Mouse (Mus musculus): Measurements from ENCODE around the gene Foxo6. TPM values are rescaled to one million over a fixed set of nuclear protein-coding genes. Genes with fewer than 3 reads are reported as not detected.
A peak's percentile ranks its signal among the peaks of the same experiment; 100 is the strongest.

The Foxo6 gene
- total RNA-seq, 2 experiments from 2014 or later: 32.8 to 32.9 TPM

- TF ChIP-seq CTCF (conservative IDR thresholded peaks at IDR 0.05): peak; percentile 99
- Histone ChIP-seq H3K27ac (no peak overlapping the region), H3K4me3 (no peak overlapping the region)
- peak; percentile 76 to 81 for DNase-seq (ENCODE audit: low spot score in 2 of 2)
Observed at GRCm38 (mm10) chr4:120230256-120230649, 56.9 kb downstream of the Foxo6 start.

DNA sequence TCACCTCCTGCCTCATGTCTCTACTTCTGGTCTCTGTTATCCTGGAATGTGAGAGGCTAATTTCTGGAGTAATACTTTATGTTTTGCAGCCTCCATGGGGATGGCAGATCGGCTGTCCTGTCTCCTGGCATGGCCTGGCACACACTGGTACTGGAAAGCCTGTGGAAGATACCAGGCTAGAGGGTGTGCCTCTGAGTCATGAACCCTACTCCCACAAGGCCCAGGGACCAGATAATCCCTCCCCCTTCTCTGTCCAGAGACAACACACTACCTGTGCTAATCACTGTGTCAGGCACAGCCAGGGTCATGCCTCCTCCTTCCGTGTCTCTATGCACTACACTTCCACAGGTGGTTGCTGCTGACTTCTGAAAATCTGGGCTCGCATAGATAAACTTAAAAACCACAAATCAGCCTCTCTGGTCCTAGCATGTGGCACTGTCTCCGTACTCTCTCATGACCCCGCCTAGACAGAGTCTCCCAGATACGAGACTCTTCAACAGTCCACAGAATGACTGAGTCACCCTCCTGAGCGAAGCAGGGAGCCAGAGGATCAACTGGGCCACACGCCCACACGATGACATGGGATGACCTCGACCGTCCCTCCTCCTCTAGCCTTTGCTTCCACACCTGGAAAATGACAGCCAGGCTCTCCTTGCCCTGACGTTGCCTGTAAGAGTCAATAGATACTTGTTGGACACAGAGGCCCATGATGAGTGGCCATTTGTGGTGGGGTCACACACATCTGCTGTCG, 57.5 kb downstream of the Foxo6 start:
- DNase-seq (ENCODE audit: low spot score in 2 of 2): no peak
- H3K27ac ChIP-seq: no peak overlapping the region
- no peak overlapping the region for H3K4me3 ChIP-seq
- TF ChIP-seq CTCF (conservative IDR thresholded peaks at IDR 0.05): no peak

DNA sequence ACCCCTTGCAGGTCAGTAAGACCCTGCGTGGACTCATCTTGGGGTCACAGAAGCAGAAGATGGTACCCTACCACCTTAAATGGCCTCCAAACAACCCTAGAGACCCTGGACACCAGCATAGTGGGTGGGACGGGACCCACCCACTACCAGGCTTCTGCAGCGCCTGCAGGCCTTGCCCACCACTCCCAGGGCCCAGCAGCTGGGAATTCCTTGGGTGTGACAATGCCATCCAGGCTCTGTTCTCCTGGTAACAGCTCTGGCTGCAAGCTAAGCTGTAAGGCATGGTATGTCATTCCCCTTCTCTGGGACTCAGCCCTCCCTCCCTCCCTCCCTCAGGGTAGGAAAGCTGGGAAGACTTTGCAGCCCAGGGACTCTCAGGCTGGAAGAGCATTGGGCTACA, 58.5 kb downstream of the Foxo6 start:
- TF ChIP-seq CTCF (conservative IDR thresholded peaks at IDR 0.05): no peak
- DNase-seq (ENCODE audit: low spot score in 2 of 2): no peak
- H3K4me3 ChIP-seq: no peak overlapping the region
- no peak overlapping the region for H3K27ac ChIP-seq

GRCm38 (mm10) chr4:120227224-120227623, 59.9 kb downstream of the Foxo6 start:
- no peak for TF ChIP-seq CTCF (conservative IDR thresholded peaks at IDR 0.05)
- no peak for DNase-seq (ENCODE audit: low spot score in 2 of 2)
- Histone ChIP-seq H3K4me3 (no peak overlapping the region), H3K27ac (no peak overlapping the region)

DNA sequence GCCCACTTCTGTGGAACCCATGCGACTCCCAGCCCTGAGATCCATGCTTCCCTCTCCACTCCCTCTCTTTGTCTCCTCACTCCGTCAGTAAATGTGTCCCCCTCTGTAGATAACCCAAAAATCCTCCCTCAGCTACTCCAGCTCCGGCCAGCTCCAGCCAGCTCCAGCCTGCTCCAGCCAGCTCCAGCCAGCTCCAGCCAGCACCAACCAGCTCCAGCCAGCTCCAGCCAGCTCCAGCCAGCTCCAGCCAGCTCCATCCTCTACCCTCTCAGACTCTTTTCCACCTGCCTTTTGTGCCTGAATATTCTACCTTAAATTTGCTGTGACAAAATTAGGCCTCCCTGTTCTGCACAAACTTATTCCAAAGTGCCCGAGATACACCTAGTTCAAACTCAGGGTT, 60.5 kb downstream of the Foxo6 start:
- TF ChIP-seq CTCF (conservative IDR thresholded peaks at IDR 0.05): no peak
- DNase-seq (ENCODE audit: low spot score in 2 of 2): no peak
- H3K4me3 ChIP-seq: no peak overlapping the region
- no peak overlapping the region for H3K27ac ChIP-seq

- H3K27ac ChIP-seq: no peak overlapping the region
- DNase-seq (ENCODE audit: low spot score in 2 of 2): peak; percentile 66 to 80
- peak; percentile 97 for TF ChIP-seq CTCF (conservative IDR thresholded peaks at IDR 0.05)
- H3K4me3 ChIP-seq: no peak overlapping the region
Observed at GRCm38 (mm10) chr4:120225135-120225780, 61.9 kb downstream of the Foxo6 start.

DNA sequence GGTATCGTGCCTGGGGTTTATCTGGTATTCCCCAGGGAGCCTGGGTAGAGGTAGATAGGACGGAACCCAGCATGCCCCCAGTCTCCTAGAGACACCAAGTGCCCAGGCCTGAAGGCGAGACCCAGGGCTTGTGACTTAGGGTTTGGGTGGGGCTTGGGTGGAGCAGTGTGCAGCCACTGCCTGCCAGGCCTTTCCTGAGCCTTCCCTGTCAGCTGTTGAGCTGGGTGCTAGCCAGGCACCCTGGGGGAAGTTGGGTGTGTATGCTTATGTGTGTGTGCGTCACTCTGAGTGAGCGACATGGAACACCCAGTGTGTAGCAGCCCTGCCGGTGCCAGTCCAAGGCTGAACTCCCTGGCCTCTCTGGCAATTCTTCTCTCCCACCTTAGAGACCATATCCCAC, 63.3 kb downstream of the Foxo6 start:
- peak in 1 of 2 experiments; percentile 42 for DNase-seq (ENCODE audit: low spot score in 2 of 2)
- H3K27ac ChIP-seq: no peak overlapping the region
- TF ChIP-seq CTCF (conservative IDR thresholded peaks at IDR 0.05): no peak
- no peak overlapping the region for H3K4me3 ChIP-seq

GRCm38 (mm10) chr4:120223108-120223745, 63.9 kb downstream of the Foxo6 start:
- Histone ChIP-seq H3K4me3 (no peak overlapping the region), H3K27ac (no peak overlapping the region)
- DNase-seq (ENCODE audit: low spot score in 2 of 2): no peak
- no peak for TF ChIP-seq CTCF (conservative IDR thresholded peaks at IDR 0.05)

- no peak for DNase-seq (ENCODE audit: low spot score in 2 of 2)
- Histone ChIP-seq H3K4me3 (no peak overlapping the region), H3K27ac (no peak overlapping the region)
- TF ChIP-seq CTCF (conservative IDR thresholded peaks at IDR 0.05): no peak
Observed at GRCm38 (mm10) chr4:120221708-120222107, 65.4 kb downstream of the Foxo6 start.

- TF ChIP-seq CTCF (conservative IDR thresholded peaks at IDR 0.05): no peak
- no peak for DNase-seq (ENCODE audit: low spot score in 2 of 2)
- Histone ChIP-seq H3K27ac (no peak overlapping the region), H3K4me3 (no peak overlapping the region)
Observed at GRCm38 (mm10) chr4:120218878-120219277, 68.3 kb downstream of the Foxo6 start.

Other genes starting within 250 kb of the Foxo6 start
- gene AL607142.1, start 222.4 kb downstream of the Foxo6 start, total RNA-seq (2021): not detected
- gene Edn2, start 126.1 kb downstream of the Foxo6 start, total RNA-seq (2021): not detected
- gene Scmh1, start 117.9 kb upstream of the Foxo6 start, total RNA-seq (2021): 10 to 100 TPM; 87.9 to 92.3 TPM
- gene Slfnl1, start 244.9 kb upstream of the Foxo6 start, total RNA-seq (2021): under 1 TPM; 0.27 to 0.33 TPM

Measured in layer of hippocampus, adult 2 months (tissue).